Mouse (Mus musculus): ENCODE data around the gene Sfmbt1. TPM values are rescaled to one million over a fixed set of nuclear protein-coding genes. Genes with fewer than 3 reads are reported as not detected.

Gene Sfmbt1
- polyA plus RNA-seq, 1 experiment from 2014 or later, result 14.1 TPM

- Histone ChIP-seq H3K9me3 (no peaks in the 10 kb centered on the region), H3K4me3 (no peak overlapping the region), H3K9ac (no peak overlapping the region), H3K4me2 (no peak overlapping the region), H3K4me1 (no peaks in the 10 kb centered on the region), H3K27me3 (no peaks in the 10 kb centered on the region), H3K36me3 (no peaks in the 10 kb centered on the region), H3K27ac (no peak overlapping the region)
- WGBS, result 67% methylated on average over 5 of the region's 5 CpGs
- no peak for ATAC-seq (ENCODE audit: insufficient number of reproducible peaks, low FRiP score, low TSS enrichment, low read depth)
Observed at GRCm38 (mm10) chr14:30762904-30763568, 48.4 kb downstream of the Sfmbt1 start.

- Histone ChIP-seq H3K27me3 (no peaks in the 10 kb centered on the region), H3K9me3 (no peaks in the 10 kb centered on the region), H3K4me3 (no peak overlapping the region), H3K36me3 (peaks cover 21% of the 10 kb centered on the region), H3K4me1 (no peaks in the 10 kb centered on the region), H3K27ac (no peak overlapping the region), H3K9ac (no peak overlapping the region), H3K4me2 (no peak overlapping the region)
- ATAC-seq (ENCODE audit: insufficient number of reproducible peaks, low FRiP score, low TSS enrichment, low read depth), result no peak
- WGBS, result 86% methylated on average over 6 of the region's 6 CpGs
Observed at GRCm38 (mm10) chr14:30784614-30785013, 70.0 kb downstream of the Sfmbt1 start.

- ATAC-seq (ENCODE audit: insufficient number of reproducible peaks, low FRiP score, low TSS enrichment, low read depth), result no peak
- Histone ChIP-seq H3K27me3 (no peaks in the 10 kb centered on the region), H3K4me2 (no peak overlapping the region), H3K27ac (no peak overlapping the region), H3K9me3 (no peaks in the 10 kb centered on the region), H3K36me3 (peaks cover 20% of the 10 kb centered on the region), H3K4me1 (no peaks in the 10 kb centered on the region), H3K9ac (no peak overlapping the region), H3K4me3 (no peak overlapping the region)
- 48% methylated on average over 1 of the region's 1 CpGs for WGBS
Observed at GRCm38 (mm10) chr14:30789471-30789870, 74.8 kb downstream of the Sfmbt1 start.

GRCm38 (mm10) chr14:30792871-30793270 is 78.2 kb downstream of the Sfmbt1 start:
- ATAC-seq (ENCODE audit: insufficient number of reproducible peaks, low FRiP score, low TSS enrichment, low read depth), result no peak
- Histone ChIP-seq H3K27ac (no peak overlapping the region), H3K4me3 (no peak overlapping the region), H3K4me1 (no peaks in the 10 kb centered on the region), H3K9me3 (no peaks in the 10 kb centered on the region), H3K4me2 (no peak overlapping the region), H3K27me3 (no peaks in the 10 kb centered on the region), H3K9ac (no peak overlapping the region), H3K36me3 (peaks cover 17% of the 10 kb centered on the region)
- 64% methylated on average over 3 of the region's 3 CpGs for WGBS

GRCm38 (mm10) chr14:30801756-30802155 is 87.1 kb downstream of the Sfmbt1 start:
- Histone ChIP-seq H3K27ac (no peak overlapping the region), H3K4me2 (no peak overlapping the region), H3K9me3 (no peaks in the 10 kb centered on the region), H3K9ac (no peak overlapping the region), H3K4me3 (no peak overlapping the region), H3K27me3 (no peaks in the 10 kb centered on the region), H3K4me1 (no peaks in the 10 kb centered on the region), H3K36me3 (peaks cover 22% of the 10 kb centered on the region)
- 92% methylated on average over 2 of the region's 2 CpGs for WGBS
- no peak for ATAC-seq (ENCODE audit: insufficient number of reproducible peaks, low FRiP score, low TSS enrichment, low read depth)

- peaks cover 32% of the 10 kb centered on the region for H3K36me3 ChIP-seq
- H3K27me3 ChIP-seq, result no peaks in the 10 kb centered on the region
- H3K27ac ChIP-seq, result no peak overlapping the region
- no peak overlapping the region for H3K9ac ChIP-seq
- H3K4me3 ChIP-seq, result no peak overlapping the region
- ATAC-seq (ENCODE audit: insufficient number of reproducible peaks, low FRiP score, low TSS enrichment, low read depth), result no peak
- no peaks in the 10 kb centered on the region for H3K9me3 ChIP-seq
- H3K4me2 ChIP-seq, result no peak overlapping the region
- peaks cover 14% of the 10 kb centered on the region for H3K4me1 ChIP-seq
- WGBS, result 66% methylated on average over 3 of the region's 3 CpGs
Observed at GRCm38 (mm10) chr14:30821136-30821535, 106.5 kb downstream of the Sfmbt1 start.

GRCm38 (mm10) chr14:30824456-30824995 is 109.9 kb downstream of the Sfmbt1 start:
- Histone ChIP-seq H3K9ac (no peak overlapping the region), H3K4me3 (no peak overlapping the region), H3K27ac (peak overlapping the region; percentile 50), H3K4me2 (no peak overlapping the region), H3K36me3 (peaks cover 5% of the 10 kb centered on the region; the same call in 1 of the 2 replicates), H3K9me3 (no peaks in the 10 kb centered on the region), H3K27me3 (no peaks in the 10 kb centered on the region), H3K4me1 (peaks cover 40% of the 10 kb centered on the region)
- no peak for ATAC-seq (ENCODE audit: insufficient number of reproducible peaks, low FRiP score, low TSS enrichment, low read depth)
- WGBS, result 25% methylated on average over 6 of the region's 6 CpGs

GRCm38 (mm10) chr14:30825021-30825475 is 110.4 kb downstream of the Sfmbt1 start:
- Histone ChIP-seq H3K27me3 (no peaks in the 10 kb centered on the region), H3K4me3 (peak overlapping the region; percentile 95), H3K4me2 (peak overlapping the region; percentile 71), H3K4me1 (peaks cover 40% of the 10 kb centered on the region), H3K9me3 (no peaks in the 10 kb centered on the region), H3K27ac (peak overlapping the region; percentile 50), H3K9ac (no peak overlapping the region), H3K36me3 (0 out of 2 replicates have a peak, but pooled peaks cover 3% of the 10 kb centered on the region)
- WGBS, result 34% methylated on average over 5 of the region's 5 CpGs
- no peak for ATAC-seq (ENCODE audit: insufficient number of reproducible peaks, low FRiP score, low TSS enrichment, low read depth)

GRCm38 (mm10) chr14:30825476-30826131 is 111.0 kb downstream of the Sfmbt1 start, which contains the start of gene Tmem110:
TSS of gene Tmem110 (plus strand) at chr14:30825590.
- peak within 1 kb of the TSS; percentile 71 for H3K4me2 ChIP-seq
- ATAC-seq (ENCODE audit: insufficient number of reproducible peaks, low FRiP score, low TSS enrichment, low read depth), result peak; percentile 89
- H3K27ac ChIP-seq, result peak within 1 kb of the TSS; percentile 87
- peak within 1 kb of the TSS; percentile 95 for H3K4me3 ChIP-seq
- peak within 1 kb of the TSS; percentile 71 for H3K9ac ChIP-seq
- H3K36me3 ChIP-seq, result no peaks in the 10 kb centered on the region
- no peaks in the 10 kb centered on the region for H3K9me3 ChIP-seq
- H3K27me3 ChIP-seq, result no peaks in the 10 kb centered on the region
- WGBS, result under 1% methylated on average over 48 of the region's 68 CpGs
- peaks cover 40% of the 10 kb centered on the region for H3K4me1 ChIP-seq

- Histone ChIP-seq H3K36me3 (no peaks in the 10 kb centered on the region), H3K4me2 (peak overlapping the region; percentile 71), H3K9me3 (no peaks in the 10 kb centered on the region), H3K4me3 (peak overlapping the region; percentile 95), H3K27ac (peak overlapping the region; percentile 87; the same call in 1 of the 2 replicates), H3K9ac (peak overlapping the region; percentile 71), H3K4me1 (peaks cover 41% of the 10 kb centered on the region), H3K27me3 (no peaks in the 10 kb centered on the region)
- WGBS, result 19% methylated on average over 17 of the region's 17 CpGs
- no peak for ATAC-seq (ENCODE audit: insufficient number of reproducible peaks, low FRiP score, low TSS enrichment, low read depth)
Observed at GRCm38 (mm10) chr14:30826174-30827140, 111.8 kb downstream of the Sfmbt1 start.

- no peaks in the 10 kb centered on the region for H3K9me3 ChIP-seq
- WGBS, result 77% methylated on average over 4 of the region's 4 CpGs
- no peak overlapping the region for H3K27ac ChIP-seq
- H3K9ac ChIP-seq, result no peak overlapping the region
- H3K4me2 ChIP-seq, result no peak overlapping the region
- no peak overlapping the region for H3K4me3 ChIP-seq
- no peaks in the 10 kb centered on the region for H3K27me3 ChIP-seq
- ATAC-seq (ENCODE audit: insufficient number of reproducible peaks, low FRiP score, low TSS enrichment, low read depth), result no peak
- H3K36me3 ChIP-seq, result no peaks in the 10 kb centered on the region
- H3K4me1 ChIP-seq, result peaks cover 44% of the 10 kb centered on the region
Observed at GRCm38 (mm10) chr14:30827480-30827879, 112.8 kb downstream of the Sfmbt1 start.

Data from limb, embryonic 15.5 days (tissue).